Mouse (Mus musculus): ENCODE data around the gene Vwa8.

DNA sequence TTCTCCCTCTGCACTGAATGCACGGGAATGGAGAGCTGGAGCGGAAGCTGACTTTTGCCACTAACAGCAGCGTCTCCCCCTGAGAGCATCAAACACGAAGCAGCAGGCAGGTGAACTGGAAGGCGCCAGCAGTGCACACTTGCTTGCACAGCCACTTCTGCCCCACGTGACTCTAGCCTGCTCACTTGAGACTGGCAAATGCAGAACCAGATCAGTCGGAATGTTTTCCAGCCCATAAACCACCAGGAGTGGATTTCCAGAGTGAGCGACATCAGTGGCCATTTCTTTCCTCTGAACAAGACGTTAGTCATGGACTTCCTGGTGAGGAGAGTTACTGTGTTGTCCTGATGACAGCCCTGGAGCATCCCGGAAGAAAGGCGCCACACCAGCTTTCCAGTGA is 200.7 kb downstream of the Vwa8 start:
- TF ChIP-seq CTCF (IDR thresholded peaks at IDR 0.05) (no peak), EP300 (IDR thresholded peaks at IDR 0.05) (no peak)
